Mouse (Mus musculus) stomach, embryonic 15.5 days (tissue): ENCODE measurements around the gene Crip3. TPM values are rescaled to one million over a fixed set of nuclear protein-coding genes. Genes with fewer than 3 reads are reported as not detected.

ENCODE experiments used
- ATAC-seq: fragments of 200-750 bp; cut with Nextera tagmentation; 2 replicates; pipeline ENCODE4 v1.8.0; 2017; ENCODE audit warnings: low read depth, moderate number of reproducible peaks, moderate TSS enrichment; ENCODE audit not compliant: insufficient read depth, low FRiP score
- H3K27ac ChIP-seq: fragments of 300-500 bp; sonication (generic); 2 replicates; pipeline ENCODE4 v1.5.1; 2015; ENCODE audit warnings: mild to moderate bottlenecking, inconsistent platforms
- H3K27me3 ChIP-seq: fragments of 300-500 bp; sonication (generic); replicated peaks from 2 replicates; pipeline ENCODE4 v1.6.1; 2015; ENCODE audit warnings: inconsistent platforms
- H3K36me3 ChIP-seq: fragments of 300-500 bp; sonication (generic); 2 replicates; pipeline ENCODE4 v1.6.1; 2015; ENCODE audit warnings: inconsistent platforms
- H3K4me1 ChIP-seq: fragments of 300-500 bp; sonication (generic); 2 replicates; pipeline ENCODE4 v1.6.1; 2015; ENCODE audit warnings: inconsistent platforms
- H3K4me2 ChIP-seq: fragments of 300-500 bp; sonication (generic); 2 replicates; pipeline ENCODE4 v1.6.1; 2015; ENCODE audit warnings: mild to moderate bottlenecking, inconsistent platforms
- H3K4me3 ChIP-seq: fragments of 300-500 bp; sonication (generic); replicated peaks from 2 replicates; pipeline ENCODE4 v1.5.1; 2015; ENCODE audit warnings: inconsistent platforms
- H3K9ac ChIP-seq: fragments of 300-500 bp; sonication (generic); 2 replicates; pipeline ENCODE4 v1.6.1; 2015; ENCODE audit warnings: inconsistent platforms
- H3K9me3 ChIP-seq: fragments of 300-500 bp; sonication (generic); 2 replicates; pipeline ENCODE4 v1.6.1; 2016; ENCODE audit warnings: inconsistent platforms
- WGBS: fragments of 180-500 bp; shearing (Covaris S2); methylation state at CpG from one replicate; pipeline ENCODE4 v1.1.7; 2015; 5-methylcytosine and 5-hydroxymethylcytosine counted together
- polyA plus RNA-seq: library from polyadenylated mRNA; unstranded; fragments of >200 nt; fragmentation: Nextera tagmentation; extraction: Ambion mirVana; gene quantifications from 2 replicates; pipeline ENCODE4 v1.2.1, GENCODE M21; 2015

Crip3 gene
- polyA plus RNA-seq, 1 experiment from 2014 or later, result 1.9 TPM

- H3K4me2 ChIP-seq, result no peak overlapping the region
- 30% methylated on average over 23 of the region's 23 CpGs for WGBS
- no peak overlapping the region for H3K27ac ChIP-seq
- H3K36me3 ChIP-seq, result no peaks in the 10 kb centered on the region
- H3K4me1 ChIP-seq, result 0 out of 2 replicates have a peak, but pooled peaks cover 7% of the 10 kb centered on the region
- H3K27me3 ChIP-seq, result peaks cover 11% of the 10 kb centered on the region; the same call in 1 of the 2 replicates
- ATAC-seq, result peak; percentile 33; the same call in 1 of the 2 replicates
- H3K4me3 ChIP-seq, result no peak overlapping the region
- no peak overlapping the region for H3K9ac ChIP-seq
- no peaks in the 10 kb centered on the region for H3K9me3 ChIP-seq
Measured at GRCm38 (mm10) chr17:46436672-46437366, 8.1 kb downstream of the Crip3 start.

GRCm38 (mm10) chr17:46438298-46438873, 9.7 kb downstream of the Crip3 start, which contains the start of gene Slc22a7:
Gene Slc22a7, minus strand, starts transcription at chr17:46438457.
- WGBS, result 85% methylated on average over 4 of the region's 4 CpGs
- no peaks in the 10 kb centered on the region for H3K36me3 ChIP-seq
- ATAC-seq, result no peak
- no peak within 1 kb of the TSS for H3K4me3 ChIP-seq
- peaks cover 27% of the 10 kb centered on the region for H3K27me3 ChIP-seq
- H3K9me3 ChIP-seq, result no peaks in the 10 kb centered on the region
- H3K9ac ChIP-seq, result no peak within 1 kb of the TSS
- peaks cover 16% of the 10 kb centered on the region; the same call in 1 of the 2 replicates for H3K4me1 ChIP-seq
- H3K27ac ChIP-seq, result no peak within 1 kb of the TSS
- H3K4me2 ChIP-seq, result no peak within 1 kb of the TSS

- no peaks in the 10 kb centered on the region for H3K9me3 ChIP-seq
- ATAC-seq, result no peak
- H3K9ac ChIP-seq, result no peak overlapping the region
- H3K27me3 ChIP-seq, result peaks cover 35% of the 10 kb centered on the region
- 92% methylated on average over 10 of the region's 10 CpGs for WGBS
- H3K4me1 ChIP-seq, result peaks cover 12% of the 10 kb centered on the region; the same call in 1 of the 2 replicates
- H3K36me3 ChIP-seq, result no peaks in the 10 kb centered on the region
- H3K4me2 ChIP-seq, result no peak overlapping the region
- no peak overlapping the region for H3K4me3 ChIP-seq
- H3K27ac ChIP-seq, result no peak overlapping the region
Measured at GRCm38 (mm10) chr17:46439176-46439575, 10.4 kb downstream of the Crip3 start.

- no peaks in the 10 kb centered on the region for H3K36me3 ChIP-seq
- H3K9me3 ChIP-seq, result no peaks in the 10 kb centered on the region
- no peak overlapping the region for H3K9ac ChIP-seq
- H3K4me2 ChIP-seq, result peak overlapping the region; percentile 81
- H3K27ac ChIP-seq, result no peak overlapping the region
- peak overlapping the region; percentile 40 for H3K4me3 ChIP-seq
- WGBS, result 4% methylated on average over 50 of the region's 50 CpGs
- H3K4me1 ChIP-seq, result peaks cover 20% of the 10 kb centered on the region
- ATAC-seq, result no peak
- peaks cover 52% of the 10 kb centered on the region for H3K27me3 ChIP-seq
Measured at GRCm38 (mm10) chr17:46444839-46445579, 16.3 kb downstream of the Crip3 start.

GRCm38 (mm10) chr17:46446264-46446663, 17.5 kb downstream of the Crip3 start:
- Histone ChIP-seq H3K4me3 (no peak overlapping the region), H3K9ac (no peak overlapping the region), H3K36me3 (no peaks in the 10 kb centered on the region), H3K9me3 (no peaks in the 10 kb centered on the region), H3K27ac (no peak overlapping the region), H3K4me1 (peaks cover 20% of the 10 kb centered on the region), H3K27me3 (peaks cover 52% of the 10 kb centered on the region), H3K4me2 (no peak overlapping the region)
- ATAC-seq, result no peak
- WGBS, result 94% methylated on average over 16 of the region's 16 CpGs

- H3K4me3 ChIP-seq, result no peak overlapping the region
- peaks cover 43% of the 10 kb centered on the region for H3K27me3 ChIP-seq
- 41% methylated on average over 5 of the region's 5 CpGs for WGBS
- H3K9ac ChIP-seq, result no peak overlapping the region
- H3K27ac ChIP-seq, result no peak overlapping the region
- H3K9me3 ChIP-seq, result no peaks in the 10 kb centered on the region
- no peaks in the 10 kb centered on the region for H3K36me3 ChIP-seq
- no peak for ATAC-seq
- H3K4me2 ChIP-seq, result no peak overlapping the region
- peaks cover 31% of the 10 kb centered on the region for H3K4me1 ChIP-seq
Measured at GRCm38 (mm10) chr17:46452683-46453082, 24.0 kb downstream of the Crip3 start.

GRCm38 (mm10) chr17:46453302-46453948, 24.7 kb downstream of the Crip3 start:
- H3K27me3 ChIP-seq, result peaks cover 51% of the 10 kb centered on the region
- WGBS, result 14% methylated on average over 13 of the region's 13 CpGs
- H3K4me2 ChIP-seq, result peak overlapping the region; percentile 89; the same call in 1 of the 2 replicates
- no peaks in the 10 kb centered on the region for H3K9me3 ChIP-seq
- ATAC-seq, result no peak
- no peaks in the 10 kb centered on the region for H3K36me3 ChIP-seq
- H3K9ac ChIP-seq, result no peak overlapping the region
- peaks cover 31% of the 10 kb centered on the region for H3K4me1 ChIP-seq
- no peak overlapping the region for H3K27ac ChIP-seq
- 0 out of 2 replicates have a peak overlapping the region, but pooled peaks have one; percentile 41 for H3K4me3 ChIP-seq

GRCm38 (mm10) chr17:46453970-46454411, 25.3 kb downstream of the Crip3 start:
- Histone ChIP-seq H3K4me3 (peak overlapping the region; percentile 41), H3K9me3 (no peaks in the 10 kb centered on the region), H3K27me3 (peaks cover 56% of the 10 kb centered on the region), H3K27ac (no peak overlapping the region), H3K36me3 (no peaks in the 10 kb centered on the region), H3K4me1 (peaks cover 31% of the 10 kb centered on the region), H3K4me2 (peak overlapping the region; percentile 89), H3K9ac (no peak overlapping the region)
- no peak for ATAC-seq
- 2% methylated on average over 26 of the region's 26 CpGs for WGBS

- Histone ChIP-seq H3K4me3 (peak overlapping the region; percentile 41), H3K4me2 (peak overlapping the region; percentile 89), H3K27ac (no peak overlapping the region), H3K36me3 (no peaks in the 10 kb centered on the region), H3K27me3 (peaks cover 62% of the 10 kb centered on the region), H3K9me3 (no peaks in the 10 kb centered on the region), H3K9ac (no peak overlapping the region), H3K4me1 (peaks cover 31% of the 10 kb centered on the region)
- under 1% methylated on average over 9 of the region's 9 CpGs for WGBS
- ATAC-seq, result no peak
Measured at GRCm38 (mm10) chr17:46454539-46454938, 25.8 kb downstream of the Crip3 start.

GRCm38 (mm10) chr17:46455110-46455691, 26.5 kb downstream of the Crip3 start:
- H3K9ac ChIP-seq, result no peak overlapping the region
- no peak overlapping the region for H3K27ac ChIP-seq
- H3K4me3 ChIP-seq, result peak overlapping the region; percentile 41
- peaks cover 68% of the 10 kb centered on the region for H3K27me3 ChIP-seq
- WGBS, result 3% methylated on average over 33 of the region's 33 CpGs
- H3K4me2 ChIP-seq, result peak overlapping the region; percentile 89
- H3K9me3 ChIP-seq, result no peaks in the 10 kb centered on the region
- H3K4me1 ChIP-seq, result peaks cover 31% of the 10 kb centered on the region
- H3K36me3 ChIP-seq, result no peaks in the 10 kb centered on the region
- ATAC-seq, result peak; percentile 45

GRCm38 (mm10) chr17:46457791-46458190, 29.1 kb downstream of the Crip3 start:
- Histone ChIP-seq H3K36me3 (no peaks in the 10 kb centered on the region), H3K4me1 (peaks cover 44% of the 10 kb centered on the region), H3K27ac (no peak overlapping the region), H3K4me3 (no peak overlapping the region), H3K9me3 (no peaks in the 10 kb centered on the region), H3K9ac (no peak overlapping the region), H3K4me2 (no peak overlapping the region), H3K27me3 (peaks cover 82% of the 10 kb centered on the region)
- ATAC-seq, result no peak
- 11% methylated on average over 10 of the region's 10 CpGs for WGBS
